Mouse (Mus musculus): ENCODE results near the gene 4931429L15Rik.
A peak's percentile ranks its signal among the peaks of the same experiment; 100 is the strongest.
"Not testable (repeated sequence)": the region's sequence is repeated elsewhere in the genome, so short reads cannot be mapped to it uniquely, and the experiment has no call there.

The 4931429L15Rik gene

GRCm38 (mm10) chr9:46319886-46320285 is at the start of gene 4931429L15Rik:
Gene 4931429L15Rik, minus strand, starts transcription at chr9:46319986.
- not testable (repeated sequence) for DNase-seq (ENCODE audit: low read depth, low spot score)

DNA sequence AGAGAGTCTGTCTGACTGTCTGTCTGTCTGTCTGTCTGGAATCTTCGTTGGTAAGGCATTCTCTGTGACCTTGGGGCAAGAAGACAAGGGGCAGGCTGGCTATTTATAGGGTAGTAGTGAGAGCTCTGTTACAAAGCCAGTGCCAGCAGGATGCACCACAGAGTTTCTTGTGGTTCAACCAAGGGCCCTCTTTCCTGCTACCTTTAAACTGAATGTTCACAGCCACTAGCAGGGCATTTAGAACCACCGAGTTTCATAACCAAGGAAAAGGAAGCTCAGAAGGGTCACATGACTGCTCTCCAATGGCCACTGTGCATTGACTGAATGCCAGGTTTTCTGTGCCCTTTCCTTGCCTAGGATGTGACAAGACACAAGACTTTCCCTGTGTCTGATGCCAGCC is 42.7 kb upstream of the 4931429L15Rik start:
- no peak for DNase-seq (ENCODE audit: low read depth, low spot score)

DNA sequence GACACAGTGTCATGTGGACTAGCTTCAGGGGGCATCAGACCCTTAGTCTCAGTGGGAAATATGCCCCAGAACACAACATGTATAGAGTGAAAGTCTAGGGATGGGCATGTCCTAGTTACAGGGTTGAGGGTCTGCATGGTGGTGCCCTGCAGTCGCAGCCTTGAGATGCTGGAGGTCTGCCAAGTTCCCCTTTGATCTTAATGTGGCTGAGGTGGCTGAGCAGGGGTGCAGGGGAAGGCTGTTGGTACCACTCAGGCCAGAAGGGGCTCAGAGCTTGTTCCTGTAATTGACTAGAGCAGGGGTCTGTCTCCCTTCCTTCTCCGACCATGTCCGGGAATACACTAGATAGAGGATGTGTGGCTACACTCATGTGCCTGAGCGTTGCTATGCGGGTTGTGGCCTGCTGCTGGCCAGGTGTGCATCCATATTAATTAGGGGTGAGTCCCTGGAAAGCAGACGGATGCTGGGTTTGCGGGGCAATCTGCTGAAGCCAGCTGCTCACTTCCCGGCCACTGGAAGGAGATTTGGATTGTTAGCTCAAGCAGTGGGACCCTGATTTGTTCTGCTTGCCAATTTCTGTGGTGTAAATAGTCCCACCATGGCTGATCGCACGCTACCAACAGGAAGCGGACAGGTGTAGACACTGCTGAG is 41.8 kb upstream of the 4931429L15Rik start:
- no peak for DNase-seq (ENCODE audit: low read depth, low spot score)

GRCm38 (mm10) chr9:46353992-46354391 is 34.2 kb upstream of the 4931429L15Rik start:
- peak; percentile 58 for DNase-seq (ENCODE audit: low read depth, low spot score)

- no peak for DNase-seq (ENCODE audit: low read depth, low spot score)
Measured at GRCm38 (mm10) chr9:46353330-46353724, 33.5 kb upstream of the 4931429L15Rik start.

GRCm38 (mm10) chr9:46352651-46353329 is 33.0 kb upstream of the 4931429L15Rik start:
- no peak for DNase-seq (ENCODE audit: low read depth, low spot score)

GRCm38 (mm10) chr9:46350451-46350981 is 30.7 kb upstream of the 4931429L15Rik start:
- no peak for DNase-seq (ENCODE audit: low read depth, low spot score)

- DNase-seq (ENCODE audit: low read depth, low spot score): no peak
Measured at GRCm38 (mm10) chr9:46345887-46346665, 26.3 kb upstream of the 4931429L15Rik start.

- no peak for DNase-seq (ENCODE audit: low read depth, low spot score)
Measured at GRCm38 (mm10) chr9:46339051-46339652, 19.4 kb upstream of the 4931429L15Rik start.

DNA sequence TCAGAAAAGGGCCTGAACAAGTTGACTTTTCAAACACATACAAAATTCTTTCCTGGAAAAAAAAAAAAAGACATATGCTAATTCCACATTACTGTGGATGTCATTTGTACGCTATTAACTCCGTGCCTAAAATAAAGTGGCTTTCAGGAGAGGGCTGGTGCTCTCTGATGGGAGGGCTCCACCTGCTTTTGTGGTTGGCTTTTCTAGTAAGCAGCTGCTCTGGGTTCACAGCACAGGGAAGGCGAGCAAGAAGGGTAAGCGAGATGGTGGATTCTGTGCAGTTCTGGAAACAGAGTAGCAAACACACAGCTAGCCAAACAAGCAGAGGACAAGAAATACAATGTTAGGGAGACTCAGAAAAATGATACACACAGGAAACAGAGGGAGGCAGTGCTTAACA is 18.6 kb upstream of the 4931429L15Rik start:
- DNase-seq (ENCODE audit: low read depth, low spot score): no peak

DNA sequence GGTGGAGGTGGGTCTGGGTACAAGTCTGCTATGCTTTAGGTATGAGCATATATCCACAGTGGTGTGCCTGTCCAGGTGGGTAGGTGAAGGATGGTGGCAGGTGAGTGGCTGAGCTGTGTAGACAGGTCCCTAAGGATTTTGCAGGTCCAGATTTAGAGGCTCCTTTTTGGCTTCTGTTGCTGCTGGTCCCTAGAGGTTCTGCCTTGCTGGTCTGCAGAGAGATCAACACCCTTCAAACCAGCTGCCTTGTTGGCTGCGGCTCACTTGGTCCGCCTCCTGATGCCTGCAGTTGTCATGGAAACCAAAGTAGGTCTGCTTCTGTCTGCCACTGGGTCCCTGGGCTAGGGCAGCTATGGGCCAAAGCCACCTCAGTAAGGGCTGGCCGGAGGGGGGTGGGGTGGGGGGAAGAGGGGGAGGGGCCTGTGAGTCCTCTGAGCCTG is 18.1 kb upstream of the 4931429L15Rik start:
- DNase-seq (ENCODE audit: low read depth, low spot score): no peak

- no peak for DNase-seq (ENCODE audit: low read depth, low spot score)
Measured at GRCm38 (mm10) chr9:46337331-46337730, 17.5 kb upstream of the 4931429L15Rik start.

- not testable (repeated sequence) for DNase-seq (ENCODE audit: low read depth, low spot score)
Measured at GRCm38 (mm10) chr9:46336294-46336693, 16.5 kb upstream of the 4931429L15Rik start.

- DNase-seq (ENCODE audit: low read depth, low spot score): no peak
Measured at GRCm38 (mm10) chr9:46335461-46335995, 15.7 kb upstream of the 4931429L15Rik start.

DNA sequence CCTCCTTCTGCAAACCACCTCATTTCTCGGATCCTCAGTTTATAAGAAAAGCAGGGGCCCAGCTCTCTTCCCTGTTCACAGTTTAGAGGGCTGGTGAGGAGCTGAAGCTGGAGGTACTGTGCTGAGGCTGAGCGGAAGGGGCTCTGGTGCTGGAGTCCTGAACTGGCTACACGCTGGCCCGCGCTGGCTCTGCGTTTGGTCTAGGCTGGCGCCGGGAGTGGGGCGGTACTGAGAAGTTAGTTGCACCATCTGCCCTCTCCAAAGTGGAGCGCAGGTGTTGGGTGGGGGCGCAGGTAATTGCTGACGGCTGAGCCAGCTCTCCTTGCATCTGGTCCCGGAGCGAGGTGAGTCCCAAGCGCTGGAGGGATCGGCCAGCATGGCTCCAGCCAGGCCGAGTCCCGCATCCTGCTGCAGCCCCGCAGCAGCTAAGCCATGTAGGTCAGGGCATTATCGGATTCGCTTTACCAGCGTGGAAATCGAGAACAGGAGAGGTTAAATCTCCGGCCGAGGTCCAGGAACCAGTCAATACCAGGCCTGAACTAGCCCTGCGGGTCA is 14.8 kb upstream of the 4931429L15Rik start:
- DNase-seq (ENCODE audit: low read depth, low spot score): no peak

DNA sequence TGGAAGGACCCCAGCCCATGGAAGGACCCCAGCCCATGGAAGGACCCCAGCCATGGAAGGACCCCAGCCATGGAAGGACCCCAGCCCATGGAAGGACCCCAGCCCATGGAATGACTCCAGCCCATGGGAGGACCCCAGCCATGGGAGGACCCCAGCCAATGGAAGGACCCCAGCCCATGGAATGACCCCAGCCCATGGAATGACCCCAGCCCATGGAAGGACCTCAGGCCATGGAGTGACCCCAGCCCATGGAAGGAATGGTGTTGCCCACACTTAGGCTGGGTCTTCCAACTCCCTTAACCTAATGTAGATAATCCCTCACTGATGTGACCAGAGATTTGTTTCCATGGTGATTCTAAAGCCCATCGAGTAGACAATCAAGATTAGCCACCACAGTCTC is 11.5 kb upstream of the 4931429L15Rik start:
- no peak for DNase-seq (ENCODE audit: low read depth, low spot score)

- DNase-seq (ENCODE audit: low read depth, low spot score): no peak
Measured at GRCm38 (mm10) chr9:46330586-46330895, 10.8 kb upstream of the 4931429L15Rik start.

- no peak for DNase-seq (ENCODE audit: low read depth, low spot score)
Measured at GRCm38 (mm10) chr9:46329801-46330585, 10.2 kb upstream of the 4931429L15Rik start.

DNA sequence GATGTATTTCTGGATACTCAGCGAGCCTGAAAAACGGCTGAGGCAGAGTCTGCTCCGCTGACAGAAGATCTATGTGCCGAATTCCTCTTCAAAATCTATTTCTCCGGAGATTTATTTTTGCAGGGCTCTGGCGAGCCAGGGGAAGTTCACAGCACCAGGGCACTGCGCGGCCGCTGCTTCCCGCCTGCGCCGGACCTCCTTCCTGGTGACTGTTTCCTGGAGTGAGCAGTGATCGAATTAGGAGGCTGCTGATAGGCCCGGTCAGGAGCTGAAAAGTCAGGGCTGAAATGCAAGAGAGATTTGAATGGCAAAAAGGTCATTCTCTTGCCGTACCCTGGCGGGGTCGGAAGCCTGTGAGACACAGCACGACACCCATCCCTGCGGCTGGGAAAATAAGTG is 9.5 kb upstream of the 4931429L15Rik start:
- DNase-seq (ENCODE audit: low read depth, low spot score): no peak

DNA sequence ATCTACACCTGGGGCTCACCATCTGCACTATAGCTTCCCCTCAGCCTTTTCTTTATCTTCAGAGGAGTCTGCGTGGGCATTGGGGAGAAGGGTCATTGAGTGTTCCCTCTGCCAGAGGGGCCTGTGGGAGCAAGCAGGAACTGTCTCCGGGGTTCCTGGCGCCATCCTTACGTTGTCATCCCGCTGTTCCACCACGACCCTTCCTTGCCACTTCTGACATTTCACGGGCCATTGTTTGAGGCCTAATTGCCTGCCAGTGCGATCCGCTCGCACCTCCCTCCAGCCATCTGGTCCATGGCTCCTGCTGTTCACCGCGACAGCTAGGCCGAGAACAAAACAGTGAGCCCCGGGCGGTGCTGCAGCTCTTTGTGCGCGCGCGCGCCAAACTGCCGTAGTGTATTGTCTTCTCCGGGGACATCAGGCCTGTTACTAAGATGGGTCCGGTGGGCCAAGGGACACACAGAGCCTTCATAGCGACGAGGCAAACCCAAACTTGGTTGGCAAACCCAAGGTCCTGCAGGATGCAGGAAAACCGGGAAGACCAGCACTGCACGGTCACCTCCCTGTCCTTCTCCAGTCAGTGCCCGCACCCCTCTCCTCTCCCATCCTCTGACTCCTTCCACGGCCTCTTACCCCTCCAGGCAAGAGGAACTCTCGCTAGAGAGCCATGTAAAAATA is 8.9 kb upstream of the 4931429L15Rik start:
- no peak for DNase-seq (ENCODE audit: low read depth, low spot score)

All from brain, embryonic 18.5 days (tissue).